Mouse (Mus musculus) MEL (cell line): ENCODE results near the gene Polr3c. TPM values are rescaled to one million over a fixed set of nuclear protein-coding genes. Genes with fewer than 3 reads are reported as not detected.

Source experiments
- DNase-seq: peaks from one replicate; pipeline ENCODE4 v3.0.0; 2011; ENCODE audit warnings: low read depth, low spot score
- H3K27ac ChIP-seq: 2 replicates; pipeline ENCODE4 v1.5.1; 2012; ENCODE audit warnings: low read depth, mild to moderate bottlenecking, control low read depth, low read length, moderate library complexity; ENCODE audit not compliant: control insufficient read depth
- H3K27me3 ChIP-seq, 2 experiments: fragments of 150-350 bp in 1 of 2; sonication (generic) in 1 of 2; 2 replicates each; pipeline ENCODE4 v1.6.1; 2012; ENCODE audit warnings: low read length in 2 of 2, mild to moderate bottlenecking in 2 of 2, improper control_type of control experiment in 1 of 2, moderate library complexity in 1 of 2; ENCODE audit not compliant: insufficient read depth in 2 of 2, control insufficient read depth in 1 of 2
- H3K36me3 ChIP-seq, 2 experiments: 2 replicates each; pipeline ENCODE4 v1.6.1; 2012 to 2014; ENCODE audit warnings: low read length in 2 of 2, improper control_type of control experiment in 1 of 2, inconsistent platforms in 1 of 2, mild to moderate bottlenecking in 1 of 2; ENCODE audit not compliant: insufficient read depth in 2 of 2, control insufficient read depth in 1 of 2
- H3K4me1 ChIP-seq, 2 experiments: fragments of 150-350 bp in 1 of 2; sonication (generic) in 1 of 2; 2 replicates each; pipeline ENCODE4 v1.6.1; 2012; ENCODE audit warnings: low read length in 2 of 2, improper control_type of control experiment in 1 of 2, mild to moderate bottlenecking in 1 of 2; ENCODE audit not compliant: insufficient read depth in 2 of 2, control insufficient read depth in 1 of 2
- H3K4me3 ChIP-seq, 2 experiments: fragments of 150-350 bp in 1 of 2; sonication (generic) in 1 of 2; 2 replicates each; pipeline ENCODE4 v1.5.1; 2012; ENCODE audit warnings: low read depth in 2 of 2, low read length in 2 of 2, mild to moderate bottlenecking in 2 of 2, moderate library complexity in 2 of 2, control low read depth in 1 of 2, improper control_type of control experiment in 1 of 2; ENCODE audit not compliant: control insufficient read depth in 1 of 2, insufficient read depth in 1 of 2
- H3K79me2 ChIP-seq: 2 replicates; pipeline ENCODE4 v1.6.1; 2012; ENCODE audit warnings: mild to moderate bottlenecking, low read length, moderate library complexity; ENCODE audit not compliant: control insufficient read depth, poor library complexity, insufficient read depth
- H3K9ac ChIP-seq: 2 replicates; pipeline ENCODE4 v1.6.1; 2012; ENCODE audit warnings: low read depth, mild to moderate bottlenecking, control low read depth, low read length, moderate library complexity; ENCODE audit not compliant: control insufficient read depth, poor library complexity, severe bottlenecking
- H3K9me3 ChIP-seq: fragments of 150-350 bp; sonication (generic); replicated peaks from 2 replicates; pipeline ENCODE4 v1.6.1; 2012; ENCODE audit warnings: mild to moderate bottlenecking, low read length, improper control_type of control experiment, moderate library complexity; ENCODE audit not compliant: insufficient read depth
- CHD2 ChIP-seq: IDR thresholded peaks from 2 replicates; pipeline ENCODE4 v1.6.1; 2011; ENCODE audit warnings: low read length, improper control_type of control experiment
- UBTF ChIP-seq: IDR thresholded peaks from 2 replicates; pipeline ENCODE4 v1.6.1; 2012; ENCODE audit warnings: low read depth, mild to moderate bottlenecking, inconsistent platforms, low read length, improper control_type of control experiment, moderate library complexity, borderline replicate concordance; ENCODE audit not compliant: insufficient read depth
- polyA plus RNA-seq, 2 experiments: library from polyadenylated mRNA; stranded (reverse) in 1 of 2; unstranded in 1 of 2; fragments of >175 nt in 1 of 2; fragments of >200 nt in 1 of 2; gene quantifications; 2 replicates each; pipeline versions ENCODE4 v1.2.1 to v1.2.4; 2012; ENCODE audit warnings: low replicate concordance in 2 of 2, low read depth in 1 of 2; ENCODE audit not compliant: insufficient read length in 2 of 2, insufficient read depth in 1 of 2, missing spikeins in 1 of 2
- total RNA-seq: library from RNA; depleted of rRNA; stranded (reverse); fragments of 300-350 nt; gene quantifications from 2 replicates; pipeline ENCODE4 v1.2.3, GENCODE M21; 2012; rRNA removed

Polr3c gene
- total and polyA plus RNA-seq, 3 experiments = 48.3 to 224 (median 122) TPM

- no peaks in the 10 kb centered on the region for H3K27me3 ChIP-seq
- no peak overlapping the region for H3K27ac ChIP-seq
- no peak for DNase-seq
- H3K4me3 ChIP-seq = no peak overlapping the region
- H3K4me1 ChIP-seq = peaks cover 0 to 14% of the 10 kb centered on the region in 2 experiments; a peak in 2 of 4 replicates
- no peak for TF ChIP-seq UBTF
- no peak for TF ChIP-seq CHD2
- H3K79me2 ChIP-seq = no peaks in the 10 kb centered on the region
- no peaks in the 10 kb centered on the region for H3K9me3 ChIP-seq
- no peak overlapping the region for H3K9ac ChIP-seq
- no peaks in the 10 kb centered on the region for H3K36me3 ChIP-seq
Observed at GRCm38 (mm10) chr3:96662731-96663316, 64.6 kb downstream of the Polr3c start.

Other genes starting within 250 kb of the Polr3c start
- not detected in 2 replicates for gene Hfe2, start 202.5 kb downstream of the Polr3c start, total RNA-seq
- not detected for gene Hfe2, start 202.5 kb downstream of the Polr3c start, polyA plus RNA-seq
- 183 and 191 TPM in 2 replicates for gene Txnip, start 169.7 kb downstream of the Polr3c start, total RNA-seq
- 1,000 to 10,000 TPM in 1 of 2 experiments, 100 to 1,000 TPM in 1; 237 to 1,680 TPM for gene Txnip, start 169.7 kb downstream of the Polr3c start, polyA plus RNA-seq
- gene Gm16253, start 150.6 kb downstream of the Polr3c start, total RNA-seq = not detected in 2 replicates
- gene Gm16253, start 150.6 kb downstream of the Polr3c start, polyA plus RNA-seq = 1 to 10 TPM in 1 of 2 experiments, not detected in 1; 1.4 TPM
- gene Polr3gl, start 133.4 kb downstream of the Polr3c start, total RNA-seq = 26.4 and 31.1 TPM in 2 replicates
- gene Polr3gl, start 133.4 kb downstream of the Polr3c start, polyA plus RNA-seq = 10 to 100 TPM in 1 of 2 experiments, not detected in 1; 39.8 TPM
- 0.15 and 0.16 TPM in 2 replicates for gene Ankrd34a, start 131.0 kb downstream of the Polr3c start, total RNA-seq
- under 1 TPM in 1 of 2 experiments, not detected in 1; 0.78 TPM for gene Ankrd34a, start 131.0 kb downstream of the Polr3c start, polyA plus RNA-seq
- 5.4 and 6.1 TPM in 2 replicates for gene Lix1l, start 126.5 kb downstream of the Polr3c start, total RNA-seq
- 10 to 100 TPM in 1 of 2 experiments, not detected in 1; 17.0 TPM for gene Lix1l, start 126.5 kb downstream of the Polr3c start, polyA plus RNA-seq
- gene Rbm8a, start 97.7 kb downstream of the Polr3c start, total RNA-seq = 214 and 231 TPM in 2 replicates
- 100 to 1,000 TPM in 1 of 2 experiments, not detected in 1; 363 TPM for gene Rbm8a, start 97.7 kb downstream of the Polr3c start, polyA plus RNA-seq
- 33.8 and 38.2 TPM in 2 replicates for gene Pex11b, start 92.3 kb downstream of the Polr3c start, total RNA-seq
- 10 to 100 TPM in 1 of 2 experiments, not detected in 1; 82.8 TPM for gene Pex11b, start 92.3 kb downstream of the Polr3c start, polyA plus RNA-seq
- 0.16 and 0.19 TPM in 2 replicates for gene Gm42957, start 92.2 kb downstream of the Polr3c start, total RNA-seq
- under 1 TPM in 1 of 2 experiments, not detected in 1; 0.06 TPM for gene Gm42957, start 92.2 kb downstream of the Polr3c start, polyA plus RNA-seq
- gene Itga10, start 82.0 kb downstream of the Polr3c start, total RNA-seq = 0.65 and 1.0 TPM in 2 replicates
- 1 to 10 TPM in 1 of 2 experiments, not detected in 1; 2.9 TPM for gene Itga10, start 82.0 kb downstream of the Polr3c start, polyA plus RNA-seq
- 0.46 and 0.62 TPM in 2 replicates for gene Ankrd35, start 57.5 kb downstream of the Polr3c start, total RNA-seq
- under 1 TPM in 1 of 2 experiments, not detected in 1; 0.77 TPM for gene Ankrd35, start 57.5 kb downstream of the Polr3c start, polyA plus RNA-seq
- gene Pias3, start 31.2 kb downstream of the Polr3c start, total RNA-seq = 5.9 and 6.0 TPM in 2 replicates
- 10 to 100 TPM in 1 of 2 experiments, not detected in 1; 26.8 TPM for gene Pias3, start 31.2 kb downstream of the Polr3c start, polyA plus RNA-seq
- gene Nudt17, start 19.1 kb downstream of the Polr3c start, total RNA-seq = 2.4 and 2.7 TPM in 2 replicates
- gene Nudt17, start 19.1 kb downstream of the Polr3c start, polyA plus RNA-seq = 1 to 10 TPM in 1 of 2 experiments, not detected in 1; 6.5 TPM
- gene Rnf115, start within 50 bp of the Polr3c start, total RNA-seq = 43.2 and 52.2 TPM in 2 replicates
- gene Rnf115, start within 50 bp of the Polr3c start, polyA plus RNA-seq = 10 to 100 TPM; 66.1 to 71.8 TPM
- 0.20 and 0.27 TPM in 2 replicates for gene Pdzk1, start 101.7 kb upstream of the Polr3c start, total RNA-seq
- under 1 TPM in 1 of 2 experiments, not detected in 1; 0.18 TPM for gene Pdzk1, start 101.7 kb upstream of the Polr3c start, polyA plus RNA-seq
- gene Cd160, start 101.7 kb upstream of the Polr3c start, total RNA-seq = 0.04 TPM in 1 of 2 replicates, not detected in the other
- gene Cd160, start 101.7 kb upstream of the Polr3c start, polyA plus RNA-seq = under 1 TPM in 1 of 2 experiments, not detected in 1; 0.32 TPM
- 0.07 and 0.08 TPM in 2 replicates for gene Gja5, start 177.1 kb upstream of the Polr3c start, total RNA-seq
- under 1 TPM in 1 of 2 experiments, not detected in 1; 0.03 TPM for gene Gja5, start 177.1 kb upstream of the Polr3c start, polyA plus RNA-seq
- gene Gpr89, start 177.7 kb upstream of the Polr3c start, total RNA-seq = 56.7 and 69.9 TPM in 2 replicates
- 10 to 100 TPM in 1 of 2 experiments, not detected in 1; 56.7 TPM for gene Gpr89, start 177.7 kb upstream of the Polr3c start, polyA plus RNA-seq
- 0.04 TPM in 1 of 2 replicates, not detected in the other for gene Gja8, start 198.4 kb upstream of the Polr3c start, total RNA-seq
- gene Gja8, start 198.4 kb upstream of the Polr3c start, polyA plus RNA-seq = under 1 TPM in 1 of 2 experiments, not detected in 1; 0.04 TPM